Mouse (Mus musculus) retina, adult 2 months (tissue): ENCODE data around the gene Zfand3.

Experiments used
- DNase-seq: peaks from one replicate; pipeline ENCODE4 v3.0.0-alpha.2; 2012; ENCODE audit warnings: low read depth, low spot score

The Zfand3 gene

DNA sequence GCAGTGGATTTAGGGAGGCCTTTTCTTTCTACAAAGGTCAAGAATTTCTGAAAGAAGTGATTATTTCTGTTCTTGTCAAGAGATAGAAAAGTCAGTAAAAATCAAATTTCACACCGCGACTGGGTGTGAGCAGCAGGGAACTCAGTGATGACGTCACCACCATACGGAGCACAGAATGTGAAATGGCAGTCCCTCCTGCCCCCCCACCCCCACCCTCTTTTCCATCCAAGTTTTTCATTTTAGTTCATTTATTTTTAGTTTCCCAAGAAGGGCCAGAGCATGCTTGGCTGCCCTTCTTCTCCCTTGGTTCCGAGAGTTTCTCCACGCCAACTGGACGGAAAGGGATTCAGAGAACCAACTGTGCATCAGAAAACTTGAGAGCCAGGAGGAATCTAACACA lies 6.8 kb upstream of the Zfand3 start:
- no peak for DNase-seq

DNA sequence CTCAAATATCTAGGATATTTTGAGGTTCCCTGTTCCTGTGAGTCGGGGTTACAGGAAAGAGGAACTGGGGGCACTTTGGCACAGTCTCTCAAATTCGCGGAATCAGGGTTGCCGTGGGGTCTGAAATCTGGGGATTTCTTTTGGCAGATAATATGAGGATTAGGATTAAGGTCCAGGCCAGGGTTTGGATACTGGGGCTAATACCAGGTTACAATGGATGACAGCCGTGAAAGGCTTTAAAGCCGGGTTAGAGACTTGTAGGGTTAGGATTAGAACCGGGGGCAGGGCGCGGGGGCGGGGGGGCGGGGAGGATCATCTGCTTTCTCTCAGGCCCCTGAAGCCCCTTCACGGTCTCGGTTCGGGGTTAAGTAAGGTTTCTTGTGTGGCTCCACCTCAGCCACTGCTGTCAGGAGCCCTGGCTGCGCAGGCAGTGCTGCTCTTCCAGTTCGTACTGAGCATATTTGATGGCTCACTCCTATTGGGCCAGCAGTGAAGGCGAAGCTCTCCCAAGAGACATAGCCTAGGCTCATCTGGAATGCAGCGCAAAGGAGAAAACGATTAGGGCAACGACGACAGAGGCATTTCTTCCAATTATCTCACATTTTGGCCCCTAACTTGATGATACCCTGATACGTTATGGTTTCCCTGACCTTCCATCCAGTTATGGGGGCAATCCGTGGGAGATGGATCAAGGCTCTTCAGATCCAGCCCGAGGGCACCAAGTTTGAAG lies 5.8 kb upstream of the Zfand3 start:
- peak; percentile 56 for DNase-seq

DNA sequence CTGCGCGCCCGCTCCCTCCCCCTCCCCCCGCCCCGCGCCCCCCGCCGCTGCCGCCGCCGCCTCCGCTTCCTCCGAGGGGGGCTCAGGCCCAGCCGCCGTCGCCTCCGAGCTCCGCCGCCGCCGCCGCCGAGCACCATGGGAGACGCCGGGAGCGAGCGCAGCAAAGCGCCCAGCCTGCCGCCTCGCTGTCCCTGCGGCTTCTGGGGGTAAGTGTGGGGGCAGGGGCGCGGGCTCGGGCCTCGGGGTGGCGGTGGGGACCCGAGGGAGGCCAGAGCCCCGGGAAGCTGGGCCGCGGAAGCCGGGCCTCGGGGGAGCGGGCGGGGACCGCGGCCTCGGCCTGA lies 540 bp downstream of the Zfand3 start:
- no peak for DNase-seq

DNA sequence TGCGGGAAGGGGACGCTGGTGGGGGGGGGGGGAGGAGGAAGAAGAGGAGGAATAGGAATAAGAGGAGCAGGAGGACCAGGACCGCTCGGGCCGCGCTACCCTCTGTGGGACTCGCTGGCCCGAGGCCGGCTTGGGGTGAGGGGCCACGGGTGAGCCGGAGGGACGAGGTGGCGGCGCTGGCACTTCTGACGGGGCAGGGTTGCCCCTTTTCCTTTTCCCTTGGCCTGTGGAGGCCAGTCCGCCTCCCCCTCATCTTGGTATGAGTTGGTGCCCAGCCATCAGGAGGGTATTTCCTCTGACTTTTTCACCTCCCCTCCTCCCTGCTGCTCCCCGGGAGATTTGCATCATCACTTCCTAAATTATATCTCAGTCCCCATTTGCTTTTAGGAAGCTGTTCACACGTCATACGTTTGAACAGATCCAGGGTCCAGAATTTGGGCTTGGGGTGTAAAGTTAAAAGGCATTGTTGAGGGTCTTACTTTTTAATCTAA lies 963 bp downstream of the Zfand3 start:
- no peak for DNase-seq

DNA sequence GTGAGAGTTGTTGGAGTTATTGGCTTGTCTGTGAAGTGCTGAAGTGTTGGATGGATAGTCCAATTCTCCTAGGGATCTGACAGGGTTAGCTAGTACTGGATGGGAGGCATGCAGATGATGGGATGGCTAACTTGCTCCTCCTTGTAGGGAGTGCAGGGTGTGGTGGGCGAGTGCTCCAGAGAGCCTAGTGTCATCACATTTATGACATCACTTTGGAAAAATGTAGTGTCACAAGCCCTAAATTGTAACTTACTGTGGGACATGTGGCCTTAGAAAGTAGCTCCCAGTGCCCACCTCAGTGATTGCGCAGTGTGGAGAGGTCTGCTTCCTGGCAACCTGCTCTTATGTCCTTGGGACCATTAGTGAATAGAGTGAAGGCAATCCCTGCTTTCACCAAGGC lies 2.3 kb downstream of the Zfand3 start:
- no peak for DNase-seq

DNA sequence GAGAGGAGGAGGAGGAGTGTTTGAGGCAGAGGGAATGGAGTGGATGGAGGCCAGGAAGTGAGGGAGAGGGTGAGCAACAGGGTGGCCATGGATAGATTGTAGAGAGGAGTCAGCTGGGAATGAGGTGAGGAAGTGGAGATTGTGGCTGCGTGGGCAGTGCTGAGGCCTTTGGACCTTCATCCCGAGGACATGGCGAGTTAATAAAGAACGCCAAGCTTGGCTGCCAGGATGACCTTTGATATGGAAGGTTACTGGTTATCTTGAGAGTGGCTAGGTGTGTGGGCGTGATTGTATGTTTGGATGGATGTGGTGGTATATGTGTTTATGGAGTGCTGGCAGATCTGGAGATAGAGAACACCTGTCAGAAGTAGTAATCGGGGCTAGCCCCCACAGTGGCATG lies 3.4 kb downstream of the Zfand3 start:
- no peak for DNase-seq

DNA sequence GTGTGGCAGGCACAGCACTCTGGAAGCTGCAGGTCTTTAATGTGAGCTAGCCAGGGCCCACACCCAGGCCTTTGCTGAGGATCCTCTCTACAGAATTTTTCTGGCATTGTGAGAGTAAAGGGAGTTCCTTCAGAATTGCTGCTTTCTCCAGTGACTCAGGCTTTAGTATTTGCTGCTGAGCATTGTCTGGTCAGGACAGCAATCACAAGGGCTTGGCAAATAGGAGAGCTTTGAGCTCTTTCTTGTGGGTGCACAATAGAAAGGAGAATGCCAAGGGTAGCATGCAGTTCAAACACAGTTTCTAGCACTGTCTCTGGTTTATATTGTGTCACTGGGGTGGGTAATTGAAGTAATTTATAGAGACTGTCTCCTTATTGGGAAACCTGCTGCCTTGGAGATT lies 3.9 kb downstream of the Zfand3 start:
- no peak for DNase-seq

DNA sequence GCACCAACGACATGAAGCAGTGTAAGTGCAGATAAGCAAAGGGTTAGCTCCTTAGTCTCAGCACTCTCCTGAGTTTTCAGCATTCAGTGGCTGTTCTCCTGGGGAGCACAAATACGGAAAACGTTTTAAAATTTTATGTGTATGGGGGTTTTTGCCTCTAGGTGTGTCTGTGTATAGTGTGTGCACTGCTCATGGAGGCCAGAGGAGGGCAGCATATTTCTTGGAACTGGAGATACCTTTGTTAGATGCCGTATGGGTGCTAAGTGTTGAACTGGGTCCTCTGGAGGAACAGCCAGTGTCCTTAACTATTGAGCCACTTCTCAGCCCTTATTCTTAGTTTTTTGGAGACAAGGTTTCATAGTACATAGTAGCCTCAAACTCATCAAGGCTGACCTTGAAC lies 10.1 kb downstream of the Zfand3 start:
- DNase-seq: no peak

DNA sequence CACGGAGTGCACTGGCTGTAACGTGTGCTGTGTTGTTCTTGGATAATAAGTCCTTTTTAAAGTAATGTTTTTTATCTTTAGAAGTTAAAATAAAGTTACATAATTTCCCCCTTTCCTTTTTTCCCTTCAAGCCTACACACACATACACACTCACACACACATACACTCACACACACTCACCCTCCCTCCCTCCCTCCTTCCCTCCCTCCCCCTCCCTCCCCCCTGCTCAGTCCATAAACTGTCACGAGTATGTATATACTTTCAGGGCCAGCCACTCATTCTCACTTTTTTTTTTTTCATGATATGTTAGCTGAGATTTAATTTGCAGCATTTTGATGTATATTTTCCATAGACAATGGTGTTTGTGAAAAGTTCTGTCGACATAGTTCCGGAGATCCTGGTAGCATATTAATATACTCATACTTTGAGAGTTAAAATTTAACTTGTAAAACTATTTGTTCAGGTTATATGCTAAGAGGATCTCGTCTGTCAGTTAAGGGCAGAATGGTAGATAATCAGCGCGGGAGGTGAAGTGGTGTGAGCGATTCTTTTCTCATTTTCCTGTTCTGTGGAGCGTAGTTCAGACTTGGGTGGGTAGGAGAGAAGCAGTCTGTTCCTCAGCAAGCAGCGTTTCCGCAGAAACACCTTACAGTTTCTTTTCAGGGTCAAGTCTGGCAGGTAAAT lies 14.5 kb downstream of the Zfand3 start:
- DNase-seq: no peak

DNA sequence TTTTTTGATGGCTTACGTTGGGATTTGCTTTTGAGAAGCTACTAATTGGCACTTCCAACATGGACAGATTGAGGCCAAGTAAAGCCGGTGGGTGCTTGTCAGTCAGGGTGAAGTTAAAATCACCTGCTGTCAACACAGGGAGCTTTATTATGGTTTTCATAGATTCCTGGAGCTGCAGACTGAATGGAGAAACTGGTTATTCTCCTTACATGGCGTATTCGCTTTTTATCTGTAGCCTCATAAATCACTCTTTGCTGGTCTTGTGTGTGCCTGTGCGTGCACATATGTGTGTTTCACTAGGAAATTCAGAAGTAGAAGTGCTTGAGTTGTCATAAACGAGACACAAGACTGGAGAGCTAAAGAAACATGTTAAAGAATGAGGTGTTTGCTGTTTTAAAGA lies 15.4 kb downstream of the Zfand3 start:
- no peak for DNase-seq

DNA sequence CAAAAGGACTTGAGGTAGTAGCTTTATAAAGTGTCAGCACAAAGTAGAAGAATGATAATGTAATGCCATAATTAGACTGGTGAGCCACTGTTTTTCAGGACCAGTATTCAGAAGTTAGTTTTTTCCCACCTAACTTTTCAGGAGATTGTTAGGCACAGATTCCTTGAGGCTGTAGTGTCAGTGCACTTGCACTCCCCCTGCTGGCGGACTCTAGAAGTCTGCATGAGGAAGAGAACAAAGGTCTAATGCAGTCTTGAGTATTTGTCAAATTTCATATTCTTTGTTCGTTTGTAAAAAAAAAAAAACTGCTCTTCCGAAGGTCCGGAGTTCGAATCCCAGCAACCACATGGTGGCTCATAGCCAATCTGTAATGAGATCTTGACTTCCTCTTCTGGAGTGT lies 20.1 kb downstream of the Zfand3 start:
- DNase-seq: peak; percentile 45

DNA sequence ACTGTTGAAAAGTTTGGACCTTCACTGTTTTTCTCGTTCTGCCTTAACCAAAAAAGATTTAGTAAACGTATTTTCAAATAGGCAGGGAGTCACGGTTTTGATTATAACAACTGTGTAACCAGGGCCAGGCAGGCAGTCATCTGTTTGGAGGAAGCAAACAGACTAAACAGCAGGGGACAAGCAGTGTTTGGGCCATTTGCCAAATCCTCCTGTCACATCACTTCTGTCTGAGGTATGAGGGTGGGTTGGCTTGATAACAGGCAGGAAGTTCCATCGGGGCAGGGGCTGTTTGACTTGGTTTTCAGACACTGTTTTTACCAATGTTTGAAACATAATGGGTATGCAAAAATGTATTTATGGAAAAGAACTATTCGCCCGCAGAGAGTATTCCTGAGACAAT lies 22.1 kb downstream of the Zfand3 start:
- DNase-seq: no peak

DNA sequence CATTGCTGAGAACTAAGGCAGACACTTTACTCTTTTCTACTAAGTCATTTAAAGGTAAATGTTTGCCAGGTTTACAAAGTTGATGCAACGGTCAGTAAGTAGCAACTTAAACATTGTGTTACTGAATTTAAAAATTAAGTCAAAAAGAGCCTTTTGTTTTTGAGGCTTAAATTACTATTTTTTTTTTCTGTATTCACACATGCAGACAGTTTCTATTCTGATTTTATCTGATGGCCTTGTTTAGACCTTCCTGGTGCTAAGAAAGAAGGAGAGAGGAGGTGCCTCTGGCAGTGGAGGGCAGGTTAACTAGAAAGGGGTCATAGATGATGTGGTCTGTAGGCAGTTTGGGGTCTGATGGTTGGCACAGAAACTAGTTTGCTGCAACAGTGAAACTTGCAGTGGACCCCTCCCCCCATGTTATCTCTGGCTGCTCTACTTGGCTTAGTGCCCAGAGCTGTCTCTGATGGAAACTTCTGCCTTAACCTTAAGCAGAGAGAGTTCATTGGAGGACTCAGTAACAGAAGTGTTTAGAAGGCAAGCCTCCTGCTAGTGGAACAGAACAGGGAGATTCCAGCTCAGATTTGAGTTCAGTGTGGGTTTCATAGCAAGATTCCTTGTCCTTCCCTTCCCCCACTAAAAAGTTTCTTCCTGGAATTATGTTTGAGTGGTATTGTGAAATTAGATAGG lies 23.0 kb downstream of the Zfand3 start:
- no peak for DNase-seq

DNA sequence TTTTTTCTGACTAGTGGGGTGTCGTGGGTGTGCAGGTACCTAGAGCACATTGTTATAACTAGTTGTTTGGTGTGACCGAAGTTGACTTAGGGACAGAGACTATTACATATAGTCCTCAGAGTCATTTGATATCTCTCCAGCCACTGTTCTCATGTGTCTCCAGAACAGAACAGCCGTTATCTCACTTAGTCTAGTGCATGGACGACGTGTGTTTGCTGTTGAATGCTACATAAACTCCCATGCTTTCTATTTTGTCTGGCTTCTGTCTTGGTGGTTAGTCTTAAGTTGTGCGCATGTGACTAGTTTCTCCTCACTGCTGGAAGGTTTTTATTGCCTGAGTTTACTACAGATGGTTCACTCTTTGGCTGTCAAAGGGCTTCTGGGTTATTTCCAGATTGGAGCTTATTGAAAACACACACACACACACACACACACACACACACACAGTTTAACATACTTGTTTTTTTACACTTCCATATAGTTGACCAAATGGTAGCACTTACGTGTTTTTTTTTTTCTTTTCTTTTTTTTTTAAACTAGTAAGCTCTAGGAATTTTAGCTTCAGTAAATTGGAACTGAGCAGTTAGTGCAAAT lies 25.2 kb downstream of the Zfand3 start:
- DNase-seq: no peak

DNA sequence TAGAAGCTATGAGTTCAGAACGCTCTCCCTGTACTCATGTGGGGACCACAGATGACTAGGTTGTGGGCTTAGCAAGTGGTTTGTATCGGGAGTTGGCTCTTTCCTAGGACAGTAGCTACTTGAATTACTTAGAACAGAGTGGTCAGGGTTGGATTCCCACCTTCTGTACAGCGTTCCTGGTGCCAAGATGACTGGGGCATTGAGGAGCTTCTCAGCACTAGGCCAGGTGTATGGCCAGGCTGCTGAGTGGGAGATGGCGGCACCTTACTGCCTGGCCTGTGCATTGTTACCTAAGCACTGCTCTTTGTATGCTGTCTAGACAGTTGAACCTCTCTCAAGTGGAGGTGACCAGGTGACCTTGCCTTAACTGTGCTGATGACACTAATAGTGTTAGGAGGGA lies 28.3 kb downstream of the Zfand3 start:
- no peak for DNase-seq

DNA sequence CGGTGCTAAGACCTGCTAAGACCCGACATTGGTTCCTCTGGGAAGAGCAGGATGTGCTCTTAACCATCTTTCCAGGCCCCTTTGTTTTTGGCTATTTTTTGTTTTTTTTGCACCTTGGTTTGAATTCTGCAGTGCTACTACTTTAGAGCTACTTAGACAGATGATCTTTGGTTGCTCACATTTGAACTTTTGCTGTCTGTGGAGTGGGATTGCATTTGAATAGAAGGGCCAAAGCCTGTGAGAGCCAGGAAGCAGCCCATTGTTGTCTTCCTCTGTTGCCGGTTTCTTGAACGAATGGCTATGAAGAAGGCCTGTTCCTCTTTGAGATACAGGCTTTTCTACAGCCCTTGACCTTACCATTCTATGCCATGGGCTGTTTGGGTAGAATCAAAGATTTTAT lies 29.5 kb downstream of the Zfand3 start:
- DNase-seq: no peak

DNA sequence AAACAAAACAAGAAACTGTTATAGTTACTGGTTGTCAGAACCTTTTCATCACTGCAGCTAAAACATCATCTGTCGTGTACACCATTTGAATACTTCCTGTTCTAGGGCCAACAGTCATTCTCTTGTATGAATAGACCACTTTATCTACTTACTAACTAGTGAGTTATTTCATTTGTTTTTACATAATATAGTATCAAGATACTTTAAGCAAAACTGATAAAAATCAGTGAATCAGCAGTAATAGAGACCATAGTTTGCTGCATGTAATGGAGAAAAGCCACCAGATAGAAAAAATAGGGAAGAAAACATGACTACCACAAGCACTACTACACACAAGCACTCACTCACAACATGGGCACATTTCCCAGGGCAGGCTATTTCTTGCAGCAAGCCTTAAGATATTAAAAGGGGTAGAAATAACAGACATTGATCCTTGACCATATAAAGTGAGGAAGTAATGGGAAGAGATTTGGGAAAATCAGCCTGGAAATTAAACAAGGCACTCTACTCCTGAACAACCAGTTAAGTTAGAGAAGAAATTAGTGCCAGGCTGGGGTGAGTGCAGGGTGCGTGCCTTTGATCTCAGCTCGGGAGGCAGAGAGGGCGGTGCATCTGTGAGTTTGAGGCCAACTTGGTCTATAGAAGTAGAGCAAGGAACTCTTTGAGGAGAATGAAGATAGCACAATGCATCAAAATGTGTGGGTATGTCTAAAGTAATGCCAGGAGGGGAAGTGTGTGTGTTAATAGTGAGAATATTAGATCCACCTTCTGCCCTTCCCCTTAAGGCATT lies 30.9 kb downstream of the Zfand3 start:
- no peak for DNase-seq

DNA sequence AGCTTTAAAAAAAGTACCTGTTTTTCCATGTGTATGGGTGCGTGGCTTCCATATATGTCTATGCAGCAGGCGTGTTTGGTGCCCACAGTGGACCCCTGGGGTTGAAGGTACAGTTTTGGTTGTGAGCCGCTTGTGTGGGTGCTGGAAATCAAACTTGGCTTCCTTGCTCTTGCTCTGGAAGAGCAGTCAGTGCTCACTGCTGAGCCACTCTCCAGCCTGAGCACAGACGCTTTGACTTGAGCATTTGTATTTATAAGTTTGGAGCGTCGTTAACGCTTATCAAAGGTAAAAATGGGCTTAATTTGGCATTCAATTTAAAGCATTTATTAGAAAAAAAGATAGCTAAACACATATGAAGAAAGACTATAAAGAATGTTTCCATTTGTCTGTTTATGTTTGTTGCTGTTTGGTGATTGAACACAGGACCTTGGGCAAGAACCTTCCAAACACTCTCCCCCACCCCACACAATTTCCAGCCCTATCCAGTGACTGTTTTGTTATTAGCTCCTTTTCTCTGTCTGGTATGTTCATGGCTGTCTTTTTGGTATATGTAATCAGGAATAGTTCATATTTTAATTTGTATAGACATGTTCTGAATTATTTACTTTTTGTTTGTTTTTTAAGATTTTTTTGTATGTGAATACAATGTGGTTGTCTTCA lies 38.8 kb downstream of the Zfand3 start:
- DNase-seq: no peak

DNA sequence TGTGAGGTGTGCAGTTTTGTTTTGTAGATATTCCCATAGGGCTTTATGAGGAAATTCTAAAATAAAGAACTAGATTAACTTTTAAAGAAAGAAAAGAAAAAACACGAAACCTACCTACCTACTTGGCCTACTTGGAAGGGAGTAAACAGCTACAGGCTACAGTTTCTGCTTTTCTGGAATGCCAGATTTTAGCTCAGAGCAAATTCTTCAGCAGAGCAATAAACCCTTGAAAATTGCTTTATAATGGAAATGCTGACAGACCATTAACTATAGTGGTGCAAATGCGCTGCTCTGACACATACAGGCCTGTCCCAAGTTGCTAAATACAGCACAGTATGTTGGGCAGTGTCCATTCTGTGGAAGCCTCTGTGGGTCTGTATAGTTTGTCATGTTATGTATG lies 40.6 kb downstream of the Zfand3 start:
- DNase-seq: no peak

DNA sequence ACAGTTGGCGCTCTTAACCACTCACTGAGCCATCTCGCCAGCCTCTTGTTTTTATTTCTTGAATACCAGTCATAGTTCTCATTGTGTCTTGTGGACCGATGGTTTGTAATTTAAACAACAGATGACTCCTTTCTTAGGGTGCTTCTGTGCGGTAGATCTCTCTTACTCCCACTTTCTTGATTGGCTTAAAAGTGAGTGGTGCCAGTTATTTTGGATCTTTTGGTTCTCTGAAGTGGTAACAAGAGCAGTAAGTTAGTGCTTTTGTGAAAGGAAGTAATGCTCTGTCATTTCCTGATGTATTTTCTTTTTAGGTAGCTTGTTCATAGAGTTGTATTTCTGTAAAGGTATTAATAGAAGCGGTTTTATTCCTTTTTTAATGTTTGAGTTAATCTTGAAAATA lies 42.1 kb downstream of the Zfand3 start:
- no peak for DNase-seq
